Mouse (Mus musculus): ENCODE data around the gene Gdi2.

DNA sequence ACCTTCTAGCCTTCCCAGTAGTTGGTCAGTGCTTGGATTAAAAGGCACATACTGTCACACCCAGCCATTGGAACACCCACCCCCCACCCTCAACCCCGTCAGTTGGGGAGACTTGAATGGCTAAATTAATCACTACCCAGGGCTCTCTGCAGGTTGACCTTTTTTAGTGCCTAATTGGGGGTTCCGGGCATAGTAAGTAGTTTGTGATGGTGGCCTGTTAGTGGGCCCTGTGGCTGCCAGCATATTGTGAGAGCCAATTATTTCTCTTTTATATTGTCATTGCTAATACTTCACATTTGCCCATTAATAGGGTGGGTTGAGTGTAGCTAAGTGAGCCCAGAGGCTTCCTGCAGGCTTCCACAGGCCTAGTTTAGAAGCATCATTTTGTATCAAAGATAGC lies 2.3 kb downstream of the Gdi2 start:
- TF ChIP-seq POLR2A (IDR thresholded peaks at IDR 0.05; ENCODE audit: borderline replicate concordance, insufficient read depth, low read length), result no peak
- TF ChIP-seq CTCF (IDR thresholded peaks at IDR 0.05; ENCODE audit: borderline replicate concordance, insufficient read depth, low read depth, low read length), result no peak

Measured in cerebellum, adult 2 months (tissue).